Mouse (Mus musculus) brain, embryonic 14.5 days (tissue): ENCODE measurements at regions not wholly inside any gene's neighbourhood (a gene's known extent, or its start where the extent isn't known, plus 50 kb on each side); places are given as distances from the start of the nearest gene placed in this dataset.

Source experiments
- CTCF ChIP-seq: fragments of 200-500 bp; IDR thresholded peaks from 2 replicates; pipeline ENCODE4 v1.5.1; 2012; ENCODE audit warnings: inconsistent platforms, mild to moderate bottlenecking, moderate library complexity, borderline replicate concordance; ENCODE audit not compliant: insufficient read depth, insufficient read length; ENCODE audit errors: extremely low read depth
- POLR2A ChIP-seq: fragments of 200-500 bp; IDR thresholded peaks from 2 replicates; pipeline ENCODE4 v1.6.1; 2012; ENCODE audit warnings: mild to moderate bottlenecking, inconsistent platforms, borderline replicate concordance; ENCODE audit not compliant: poor library complexity, insufficient read depth, insufficient read length, severe bottlenecking; ENCODE audit errors: extremely low read depth

DNA sequence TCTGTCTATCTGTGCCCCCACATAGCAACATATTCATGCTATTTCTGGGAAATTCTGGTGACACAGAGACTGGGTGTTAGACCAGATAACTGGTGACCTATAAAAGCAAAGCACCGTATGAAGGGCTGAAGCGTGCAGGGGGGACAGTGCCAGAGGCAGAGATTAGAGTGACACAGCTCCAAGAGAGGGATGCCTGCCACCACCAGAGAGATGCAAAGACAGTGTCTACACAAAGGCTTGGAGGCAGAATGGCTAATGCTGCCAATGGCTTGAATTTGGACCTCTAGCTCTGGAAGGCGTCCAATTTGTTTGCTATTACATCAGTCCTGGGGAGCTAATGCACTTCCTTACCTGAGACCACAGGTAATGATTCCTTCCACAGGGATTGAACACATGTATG lies 65.5 kb upstream of the Gm4894 start:
- TF ChIP-seq CTCF (no peak), POLR2A (no peak)
